Mouse (Mus musculus) intestine, embryonic 16.5 days (tissue): Measurements from ENCODE around the gene Galm. TPM values are rescaled to one million over a fixed set of nuclear protein-coding genes. Genes with fewer than 3 reads are reported as not detected.

ENCODE experiments used
- ATAC-seq: fragments of 200-750 bp; cut with Nextera tagmentation; 2 replicates; pipeline ENCODE4 v1.8.0; 2017; ENCODE audit warnings: moderate TSS enrichment, moderate library complexity
- H3K27ac ChIP-seq: fragments of 300-500 bp; sonication (generic); 2 replicates; pipeline ENCODE4 v1.5.1; 2014; ENCODE audit warnings: mild to moderate bottlenecking, low read length
- H3K27me3 ChIP-seq: fragments of 300-500 bp; sonication (generic); replicated peaks from 2 replicates; pipeline ENCODE4 v1.6.1; 2014; ENCODE audit warnings: low read length, control low read depth, mixed read lengths; ENCODE audit not compliant: control insufficient read depth, insufficient read depth
- H3K36me3 ChIP-seq: fragments of 300-500 bp; sonication (generic); 2 replicates; pipeline ENCODE4 v1.6.1; 2014; ENCODE audit warnings: low read length, control low read depth; ENCODE audit not compliant: control insufficient read depth, insufficient read depth
- H3K4me1 ChIP-seq: fragments of 300-500 bp; sonication (generic); 2 replicates; pipeline ENCODE4 v1.6.1; 2014; ENCODE audit warnings: low read length, control low read depth, mixed read lengths; ENCODE audit not compliant: control insufficient read depth, insufficient read depth
- H3K4me2 ChIP-seq: fragments of 300-500 bp; sonication (generic); 2 replicates; pipeline ENCODE4 v1.6.1; 2014; ENCODE audit warnings: low read depth, low read length, control low read depth
- H3K4me3 ChIP-seq: fragments of 300-500 bp; sonication (generic); 2 replicates; pipeline ENCODE4 v1.5.1; 2014; ENCODE audit warnings: mild to moderate bottlenecking, low read length
- H3K9ac ChIP-seq: fragments of 300-500 bp; sonication (generic); 2 replicates; pipeline ENCODE4 v1.6.1; 2014; ENCODE audit warnings: low read depth, low read length
- H3K9me3 ChIP-seq: fragments of 300-500 bp; sonication (generic); 2 replicates; pipeline ENCODE4 v1.6.1; 2016; ENCODE audit warnings: low read length, control low read depth; ENCODE audit not compliant: control insufficient read depth
- WGBS: fragments of 180-500 bp; shearing (Covaris S2); extraction: QIAGEN DNeasy Blood & Tissue Kit; methylation state at CpG from one replicate; pipeline ENCODE4 v1.1.7; 2014; 5-methylcytosine and 5-hydroxymethylcytosine counted together
- polyA plus RNA-seq: library from polyadenylated mRNA; unstranded; fragments of >200 nt; fragmentation: Nextera tagmentation; extraction: Ambion mirVana; gene quantifications from 2 replicates; pipeline ENCODE4 v1.2.1, GENCODE M21; 2015

The Galm gene
- polyA plus RNA-seq = 101 and 113 TPM in 2 replicates

DNA sequence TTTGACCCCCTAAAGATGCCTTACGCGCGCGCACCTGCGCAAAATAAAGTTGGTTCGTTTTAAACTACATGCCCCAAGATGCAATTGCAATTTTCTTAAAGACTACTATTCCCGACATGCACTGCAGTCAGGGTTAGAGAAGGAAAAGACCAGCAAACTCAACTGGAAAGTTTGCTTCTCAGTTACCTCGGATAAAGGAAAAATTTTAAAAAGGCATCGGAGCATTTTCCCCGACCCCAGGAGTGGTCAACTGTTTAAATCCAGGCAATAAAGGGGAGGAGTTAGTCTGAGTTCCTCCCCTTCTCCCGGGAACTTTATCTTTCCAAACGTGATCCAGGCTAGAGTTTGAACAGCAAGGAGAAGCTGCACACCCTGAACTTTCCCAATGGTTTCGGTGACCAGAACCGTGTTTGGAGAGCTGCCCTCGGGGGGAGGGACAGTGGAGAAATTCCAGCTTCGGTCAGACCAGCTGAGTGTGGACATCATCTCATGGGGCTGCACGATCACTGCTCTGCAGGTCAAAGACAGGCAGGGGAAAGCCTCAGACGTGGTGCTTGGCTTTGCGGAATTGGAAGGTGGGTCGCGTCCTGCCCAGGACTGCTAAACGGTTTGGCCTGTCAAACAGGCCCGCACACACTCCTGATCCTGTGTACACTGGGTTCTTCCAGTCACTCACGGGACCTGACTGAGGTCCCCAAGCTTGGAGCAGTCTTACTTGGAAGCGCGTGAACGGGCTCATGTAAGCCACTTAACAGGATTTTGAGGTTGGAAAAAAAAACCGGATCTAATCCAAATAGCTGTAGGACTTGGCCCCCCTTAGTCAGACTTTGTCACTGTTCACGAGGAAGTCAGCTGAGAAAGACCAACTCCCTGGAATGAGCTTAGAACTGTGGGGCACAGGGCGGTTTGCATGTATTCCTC is at the start of gene Galm:
TSS of gene Galm (plus strand) at position 141 of the 921 bp plus-strand sequence.
- Histone ChIP-seq H3K27me3 (no peaks in the 10 kb centered on the region), H3K27ac (peak within 1 kb of the TSS; percentile 98), H3K4me3 (peak within 1 kb of the TSS; percentile 65), H3K4me1 (peaks cover 5% of the 10 kb centered on the region; the same call in 1 of the 2 replicates), H3K36me3 (no peaks in the 10 kb centered on the region), H3K9me3 (no peaks in the 10 kb centered on the region), H3K9ac (peak within 1 kb of the TSS; percentile 78), H3K4me2 (peak within 1 kb of the TSS; percentile 88)
- 4% methylated on average over 30 of the region's 30 CpGs for WGBS
- ATAC-seq = peak; percentile 85

DNA sequence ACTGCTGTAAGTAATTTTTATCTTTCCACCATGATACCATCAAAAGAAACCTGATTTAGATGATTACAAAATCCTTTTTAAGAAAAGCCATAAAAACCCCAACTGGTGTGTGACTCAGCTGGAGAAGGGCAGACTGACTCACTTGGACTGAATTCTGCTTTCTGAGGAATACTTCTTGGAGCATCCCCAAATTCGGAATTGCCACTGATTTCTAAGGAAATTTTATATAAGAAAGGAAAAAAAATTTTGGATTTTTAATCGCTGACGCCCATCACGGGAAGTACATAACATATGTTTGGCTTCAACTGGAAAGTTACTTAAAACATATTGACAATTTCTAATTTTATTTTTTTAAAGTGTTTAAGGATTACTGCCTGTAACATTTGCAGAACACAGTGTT is 48.5 kb upstream of the Galm start:
- Histone ChIP-seq H3K27me3 (no peaks in the 10 kb centered on the region), H3K27ac (no peak overlapping the region), H3K9me3 (no peaks in the 10 kb centered on the region), H3K4me1 (no peaks in the 10 kb centered on the region), H3K9ac (no peak overlapping the region), H3K36me3 (no peaks in the 10 kb centered on the region), H3K4me2 (no peak overlapping the region), H3K4me3 (no peak overlapping the region)
- ATAC-seq = no peak
- 93% methylated on average over 4 of the region's 4 CpGs for WGBS

DNA sequence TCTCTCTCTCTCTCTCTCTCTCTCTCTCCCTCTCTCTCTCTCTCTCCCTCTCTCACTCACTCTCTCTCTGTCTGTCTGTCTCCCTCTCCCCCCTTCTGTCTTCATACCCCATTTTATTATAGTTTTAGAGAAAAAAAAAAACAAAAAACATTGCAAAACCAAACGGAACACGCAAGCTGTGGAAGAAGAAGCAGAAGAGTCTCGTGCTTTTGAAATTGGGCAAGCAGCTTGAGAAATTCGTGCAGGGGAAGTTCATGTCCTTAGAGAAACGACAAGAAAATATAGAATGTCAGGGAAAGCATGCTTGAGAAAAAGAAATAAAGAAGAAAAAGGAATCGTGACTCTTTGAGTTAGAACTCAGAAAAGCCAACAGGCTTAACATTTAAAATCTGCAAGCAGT is 44.0 kb upstream of the Galm start:
- Histone ChIP-seq H3K4me2 (no peak overlapping the region), H3K4me1 (no peaks in the 10 kb centered on the region), H3K4me3 (no peak overlapping the region), H3K27me3 (no peaks in the 10 kb centered on the region), H3K9me3 (no peaks in the 10 kb centered on the region), H3K36me3 (no peaks in the 10 kb centered on the region), H3K27ac (no peak overlapping the region), H3K9ac (no peak overlapping the region)
- no peak for ATAC-seq
- WGBS = 70% methylated on average over 6 of the region's 6 CpGs

DNA sequence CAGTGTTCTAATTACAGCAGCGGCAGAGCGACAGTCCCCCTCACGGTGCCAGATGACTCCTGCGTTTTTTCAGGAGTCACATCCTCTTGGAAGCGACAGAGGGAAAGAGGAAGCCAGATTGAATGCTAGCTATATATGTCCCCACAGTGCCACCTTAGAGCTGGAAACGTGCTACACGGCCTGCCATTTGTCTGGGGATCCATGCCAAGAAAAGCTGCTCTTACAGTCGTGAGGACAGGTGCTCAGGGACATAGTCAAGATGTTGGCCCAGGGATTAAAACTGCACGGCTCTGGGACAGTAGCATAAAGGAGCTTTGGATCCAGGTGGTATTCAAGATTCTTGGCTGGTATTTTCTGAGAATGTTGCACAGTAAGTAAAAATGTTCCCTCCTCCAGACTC is 42.8 kb upstream of the Galm start:
- no peak overlapping the region for H3K9ac ChIP-seq
- no peak for ATAC-seq
- 68% methylated on average over 9 of the region's 9 CpGs for WGBS
- H3K4me2 ChIP-seq = no peak overlapping the region
- H3K36me3 ChIP-seq = no peaks in the 10 kb centered on the region
- no peaks in the 10 kb centered on the region for H3K9me3 ChIP-seq
- H3K27ac ChIP-seq = no peak overlapping the region
- no peak overlapping the region for H3K4me3 ChIP-seq
- no peaks in the 10 kb centered on the region for H3K27me3 ChIP-seq
- H3K4me1 ChIP-seq = no peaks in the 10 kb centered on the region

DNA sequence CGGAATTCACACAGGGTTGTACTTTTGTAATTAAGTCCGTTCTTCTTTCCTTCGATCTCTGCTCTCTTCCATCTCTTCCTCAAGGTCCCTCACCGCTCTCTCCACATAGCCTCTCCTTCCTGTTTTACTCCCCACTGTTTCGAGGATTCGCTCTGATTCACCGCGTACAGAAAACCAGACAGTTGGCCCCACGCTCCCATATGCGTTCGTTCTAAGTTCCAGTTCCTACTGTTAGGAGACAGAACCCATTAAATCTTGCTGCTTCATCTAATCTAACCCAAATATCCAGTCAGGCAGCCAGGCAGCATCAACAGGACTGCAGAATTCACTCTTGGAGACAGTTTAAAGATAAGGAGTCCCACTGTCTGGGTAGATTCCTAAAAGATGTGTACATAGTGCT is 40.7 kb upstream of the Galm start:
- H3K27me3 ChIP-seq = no peaks in the 10 kb centered on the region
- no peak overlapping the region for H3K27ac ChIP-seq
- no peak overlapping the region for H3K4me2 ChIP-seq
- H3K4me3 ChIP-seq = no peak overlapping the region
- H3K36me3 ChIP-seq = no peaks in the 10 kb centered on the region
- H3K9me3 ChIP-seq = no peaks in the 10 kb centered on the region
- no peak for ATAC-seq
- WGBS = 82% methylated on average over 11 of the region's 11 CpGs
- no peaks in the 10 kb centered on the region for H3K4me1 ChIP-seq
- H3K9ac ChIP-seq = no peak overlapping the region

DNA sequence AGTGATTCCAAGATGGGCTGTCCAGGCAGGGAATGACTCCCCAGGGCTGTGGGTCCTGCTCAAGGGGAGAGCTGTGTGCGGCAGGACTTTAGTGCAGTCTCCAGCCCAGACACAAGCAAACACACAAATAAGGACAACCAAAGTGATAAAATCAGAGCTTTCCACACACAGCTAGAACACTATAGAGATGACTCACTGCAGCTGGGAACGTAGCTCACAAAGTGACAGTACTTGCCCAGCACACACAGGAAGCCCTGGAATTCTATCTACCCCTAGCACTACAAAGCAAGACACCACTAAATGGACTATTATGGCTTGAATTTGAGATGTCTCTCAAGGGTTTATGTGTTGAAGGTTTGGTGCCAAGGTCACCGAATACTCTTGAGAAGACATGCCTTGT is 39.1 kb upstream of the Galm start:
- WGBS = 90% methylated on average over 3 of the region's 3 CpGs
- H3K4me1 ChIP-seq = no peaks in the 10 kb centered on the region
- no peaks in the 10 kb centered on the region for H3K9me3 ChIP-seq
- no peaks in the 10 kb centered on the region for H3K36me3 ChIP-seq
- H3K27ac ChIP-seq = no peak overlapping the region
- no peak for ATAC-seq
- no peak overlapping the region for H3K4me2 ChIP-seq
- H3K9ac ChIP-seq = no peak overlapping the region
- H3K27me3 ChIP-seq = no peaks in the 10 kb centered on the region
- H3K4me3 ChIP-seq = no peak overlapping the region

DNA sequence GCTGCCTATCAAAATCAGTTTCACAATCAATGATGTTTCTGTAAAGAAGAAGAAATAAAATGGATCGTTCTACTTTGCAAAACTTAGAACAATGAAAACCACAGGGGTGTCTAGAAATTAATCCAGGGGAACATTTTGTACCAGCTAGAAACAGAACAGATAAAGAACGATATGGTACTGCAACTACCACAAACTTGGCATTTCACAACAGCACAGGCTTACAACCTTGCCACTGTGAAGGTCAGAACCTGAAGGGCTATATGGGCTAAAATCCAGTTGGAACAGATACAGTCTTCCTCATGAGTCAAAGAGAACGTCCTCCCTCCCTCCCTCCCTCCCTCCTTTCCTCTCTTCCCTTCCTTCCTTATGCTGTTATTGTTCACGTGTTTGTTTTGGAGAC is 36.7 kb upstream of the Galm start:
- H3K4me2 ChIP-seq = no peak overlapping the region
- no peak for ATAC-seq
- no peaks in the 10 kb centered on the region for H3K9me3 ChIP-seq
- H3K27me3 ChIP-seq = no peaks in the 10 kb centered on the region
- no peaks in the 10 kb centered on the region for H3K36me3 ChIP-seq
- WGBS = 74% methylated on average over 4 of the region's 4 CpGs
- H3K4me1 ChIP-seq = no peaks in the 10 kb centered on the region; the same call in 1 of the 2 replicates
- no peak overlapping the region for H3K27ac ChIP-seq
- no peak overlapping the region for H3K4me3 ChIP-seq
- H3K9ac ChIP-seq = no peak overlapping the region

DNA sequence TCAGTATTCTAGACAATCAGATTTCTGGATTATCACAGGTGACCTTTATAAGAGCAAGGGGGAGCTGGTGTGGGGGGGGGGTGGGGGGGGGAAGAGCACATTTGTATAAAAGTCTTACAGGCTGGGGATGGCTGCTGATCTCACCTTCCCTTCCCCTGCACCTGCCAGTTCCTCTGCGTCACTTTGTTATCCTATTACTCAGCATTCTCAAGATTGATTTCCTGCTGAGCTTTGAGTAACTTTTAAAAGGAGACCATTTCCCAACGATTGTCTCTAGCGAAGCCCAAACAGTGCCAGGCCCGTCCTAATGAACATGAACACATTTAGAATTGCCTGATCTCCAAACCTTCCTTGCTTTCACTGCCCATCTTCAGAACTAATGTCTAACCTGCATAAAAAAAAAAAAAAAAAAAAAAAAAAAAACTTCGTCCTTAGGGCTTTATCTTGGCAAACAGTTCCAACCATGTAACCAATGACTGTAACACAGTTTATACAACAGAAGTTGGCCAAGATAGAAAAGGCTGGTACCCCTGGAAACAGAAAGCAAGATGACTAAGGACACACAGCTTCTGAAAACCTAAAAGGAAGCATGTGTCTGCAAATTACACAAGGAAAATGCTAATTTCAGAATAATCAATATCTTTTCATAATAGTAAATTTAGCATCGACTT is 35.3 kb upstream of the Galm start:
- no peaks in the 10 kb centered on the region for H3K9me3 ChIP-seq
- WGBS = 42% methylated on average over 6 of the region's 6 CpGs
- H3K27me3 ChIP-seq = no peaks in the 10 kb centered on the region
- no peak overlapping the region for H3K27ac ChIP-seq
- no peak overlapping the region for H3K9ac ChIP-seq
- no peaks in the 10 kb centered on the region; the same call in 1 of the 2 replicates for H3K4me1 ChIP-seq
- no peak overlapping the region for H3K4me2 ChIP-seq
- no peaks in the 10 kb centered on the region for H3K36me3 ChIP-seq
- no peak overlapping the region for H3K4me3 ChIP-seq
- no peak for ATAC-seq

DNA sequence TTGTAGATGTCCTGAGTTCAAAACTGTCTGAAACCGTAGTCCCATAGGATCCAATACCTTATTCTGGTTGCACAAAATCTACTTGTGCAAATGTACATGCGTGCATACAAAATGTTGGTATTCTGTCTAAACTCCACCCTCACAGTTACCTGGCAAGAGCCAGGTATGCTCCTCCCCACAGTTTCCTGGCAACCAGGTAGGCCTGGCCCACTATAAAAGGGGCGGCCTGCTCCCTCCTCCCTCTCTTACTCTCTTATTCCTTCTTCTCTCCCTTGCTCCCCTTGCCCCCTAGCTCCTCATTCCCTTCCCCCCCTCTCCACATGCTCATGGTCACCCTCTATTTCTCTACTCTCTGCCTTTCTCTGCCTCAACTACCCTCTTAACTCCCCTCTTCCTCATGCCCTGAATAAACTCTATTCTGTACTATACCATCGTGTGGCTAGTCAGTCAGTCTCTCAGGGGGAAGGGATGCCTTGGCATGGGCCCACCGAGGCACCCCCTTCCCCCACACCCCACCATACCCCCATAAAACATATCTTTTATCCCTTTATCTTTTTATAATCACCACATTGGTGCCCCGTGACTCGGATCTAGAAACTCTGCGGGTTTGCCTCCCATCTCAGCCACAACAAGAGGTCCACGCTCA is 31.9 kb upstream of the Galm start:
- H3K27ac ChIP-seq = no peak overlapping the region
- no peaks in the 10 kb centered on the region for H3K27me3 ChIP-seq
- ATAC-seq = peak; percentile 31; the same call in 1 of the 2 replicates
- peak overlapping the region; percentile 52 for H3K9ac ChIP-seq
- no peaks in the 10 kb centered on the region for H3K9me3 ChIP-seq
- H3K4me3 ChIP-seq = 0 out of 2 replicates have a peak overlapping the region, but pooled peaks have one; percentile 20
- no peaks in the 10 kb centered on the region for H3K36me3 ChIP-seq
- H3K4me1 ChIP-seq = no peaks in the 10 kb centered on the region; the same call in 1 of the 2 replicates
- H3K4me2 ChIP-seq = peak overlapping the region; percentile 41
- 70% methylated on average over 9 of the region's 9 CpGs for WGBS
